Mouse (Mus musculus) E14TG2a.4 (cell line): Measurements from ENCODE around the gene Nubpl.

Experiments
- CTCF ChIP-seq: conservative IDR thresholded peaks from 2 replicates; pipeline ENCODE4 v1.5.1; 2014; ENCODE audit warnings: low read length
- POU5F1 ChIP-seq: IDR thresholded peaks from 2 replicates; pipeline ENCODE4 v1.6.1; 2014; ENCODE audit warnings: low read length, borderline replicate concordance

GRCm38 (mm10) chr12:52328488-52328887, 231.0 kb downstream of the Nubpl start:
- TF ChIP-seq CTCF (no peak), POU5F1 (no peak)
